Mouse (Mus musculus) adrenal gland, postnatal 4 days (tissue): Measurements from ENCODE around the gene Slc29a4. TPM values are rescaled to one million over a fixed set of nuclear protein-coding genes. Genes with fewer than 3 reads are reported as not detected.
A peak's percentile ranks its signal among the peaks of the same experiment; 100 is the strongest.

ENCODE experiments used
- DNase-seq, 2 experiments: peaks; one replicate each; pipeline ENCODE4 v3.0.0; 2021 to 2022; ENCODE audit warnings: low spot score in 2 of 2, mixed read lengths in 2 of 2
- total RNA-seq, 2 experiments: library from RNA; stranded (reverse); gene quantifications; 2 replicates each; pipeline ENCODE4 v1.2.3; 2021

The Slc29a4 gene
- total RNA-seq, 2 experiments from 2014 or later, result 28.9 to 30.7 TPM

GRCm38 (mm10) chr5:142694627-142695340 lies 2.5 kb downstream of the Slc29a4 start:
- peak in 1 of 2 experiments; percentile 54 for DNase-seq

GRCm38 (mm10) chr5:142696258-142696657 lies 3.9 kb downstream of the Slc29a4 start:
- no peak for DNase-seq

- DNase-seq, result no peak
Observed at GRCm38 (mm10) chr5:142696865-142697264, 4.6 kb downstream of the Slc29a4 start.

GRCm38 (mm10) chr5:142697742-142698141 lies 5.4 kb downstream of the Slc29a4 start:
- no peak for DNase-seq

- no peak for DNase-seq
Observed at GRCm38 (mm10) chr5:142700842-142701589, 8.7 kb downstream of the Slc29a4 start.

GRCm38 (mm10) chr5:142701651-142702510 lies 9.6 kb downstream of the Slc29a4 start:
- DNase-seq, result no peak

GRCm38 (mm10) chr5:142702511-142703138 lies 10.3 kb downstream of the Slc29a4 start:
- no peak for DNase-seq

- DNase-seq, result no peak
Observed at GRCm38 (mm10) chr5:142703569-142703968, 11.3 kb downstream of the Slc29a4 start.

- DNase-seq, result no peak
Observed at GRCm38 (mm10) chr5:142707709-142708108, 15.4 kb downstream of the Slc29a4 start.

GRCm38 (mm10) chr5:142709436-142709835 lies 17.1 kb downstream of the Slc29a4 start:
- no peak for DNase-seq

- no peak for DNase-seq
Observed at GRCm38 (mm10) chr5:142712373-142712772, 20.1 kb downstream of the Slc29a4 start.

- DNase-seq, result no peak
Observed at GRCm38 (mm10) chr5:142713966-142714365, 21.7 kb downstream of the Slc29a4 start.

- DNase-seq, result no peak
Observed at GRCm38 (mm10) chr5:142715059-142715458, 22.7 kb downstream of the Slc29a4 start.

- no peak for DNase-seq
Observed at GRCm38 (mm10) chr5:142716056-142716455, 23.7 kb downstream of the Slc29a4 start.

GRCm38 (mm10) chr5:142718037-142718436 lies 25.7 kb downstream of the Slc29a4 start:
- DNase-seq, result peak; percentile 68 to 73

GRCm38 (mm10) chr5:142718486-142718885 lies 26.2 kb downstream of the Slc29a4 start:
- no peak for DNase-seq

GRCm38 (mm10) chr5:142719897-142720296 lies 27.6 kb downstream of the Slc29a4 start:
- no peak for DNase-seq

GRCm38 (mm10) chr5:142723520-142724133 lies 31.3 kb downstream of the Slc29a4 start:
- DNase-seq, result no peak

- no peak for DNase-seq
Observed at GRCm38 (mm10) chr5:142724265-142724664, 32.0 kb downstream of the Slc29a4 start.

GRCm38 (mm10) chr5:142726748-142727147 lies 34.4 kb downstream of the Slc29a4 start:
- DNase-seq, result no peak

- no peak for DNase-seq
Observed at GRCm38 (mm10) chr5:142728301-142728700, 36.0 kb downstream of the Slc29a4 start.
